Mouse (Mus musculus) ES-E14 (cell line): ENCODE data around the gene Ahcyl2. TPM values are rescaled to one million over a fixed set of nuclear protein-coding genes. Genes with fewer than 3 reads are reported as not detected.

ENCODE experiments used
- DNase-seq: peaks from one replicate; pipeline ENCODE4 v3.0.0-alpha.2; 2013; ENCODE audit warnings: low read depth, low spot score
- H3K27ac ChIP-seq: 2 replicates; pipeline ENCODE4 v1.5.1; 2012; ENCODE audit warnings: low read depth, mild to moderate bottlenecking, low read length, moderate library complexity, mixed read lengths; ENCODE audit not compliant: poor library complexity, insufficient read depth, severe bottlenecking
- H3K36me3 ChIP-seq: 2 replicates; pipeline ENCODE4 v1.6.1; 2012; ENCODE audit warnings: mild to moderate bottlenecking, low read length, moderate library complexity, mixed read lengths; ENCODE audit not compliant: control insufficient read depth, poor library complexity, insufficient read depth, severe bottlenecking
- H3K4me1 ChIP-seq, 2 experiments: fragments of 150-350 bp in 1 of 2; sonication (generic) in 1 of 2; 2 replicates each; pipeline ENCODE4 v1.6.1; 2012; ENCODE audit warnings: low read length in 2 of 2, mild to moderate bottlenecking in 1 of 2, mixed read lengths in 1 of 2; ENCODE audit not compliant: control insufficient read depth in 2 of 2, insufficient read depth in 2 of 2, poor library complexity in 1 of 2
- H3K4me3 ChIP-seq, 2 experiments: fragments of 150-350 bp in 1 of 2; sonication (generic) in 1 of 2; 2 replicates each; pipeline ENCODE4 v1.5.1; 2012; ENCODE audit warnings: low read length in 2 of 2, low read depth in 1 of 2, mild to moderate bottlenecking in 1 of 2, mixed read lengths in 1 of 2; ENCODE audit not compliant: insufficient read depth in 1 of 2, poor library complexity in 1 of 2, severe bottlenecking in 1 of 2
- H3K9ac ChIP-seq: 2 replicates; pipeline ENCODE4 v1.6.1; 2012; ENCODE audit warnings: low read depth, mild to moderate bottlenecking, low read length, mixed read lengths; ENCODE audit not compliant: poor library complexity, insufficient read depth, severe bottlenecking
- H3K9me3 ChIP-seq: fragments of 150-350 bp; sonication (generic); 2 replicates; pipeline ENCODE4 v1.6.1; 2012; ENCODE audit warnings: low read depth, mild to moderate bottlenecking, low read length; ENCODE audit not compliant: control insufficient read depth, insufficient read depth
- CHD2 ChIP-seq: IDR thresholded peaks from 2 replicates; pipeline ENCODE4 v1.6.1; 2014; ENCODE audit warnings: mild to moderate bottlenecking, low read depth, low read length, inconsistent platforms
- HCFC1 ChIP-seq: IDR thresholded peaks from 2 replicates; pipeline ENCODE4 v1.6.1; 2012; ENCODE audit warnings: low read length, inconsistent platforms, borderline replicate concordance; ENCODE audit not compliant: insufficient read depth
- MAFK ChIP-seq: IDR thresholded peaks from 2 replicates; pipeline ENCODE4 v1.6.1; 2014; ENCODE audit warnings: mild to moderate bottlenecking, low read depth, low read length, inconsistent platforms; ENCODE audit not compliant: insufficient read depth
- ZC3H11A ChIP-seq: IDR thresholded peaks from 2 replicates; pipeline ENCODE4 v1.6.1; 2012; ENCODE audit warnings: low read depth, mild to moderate bottlenecking, inconsistent platforms, low read length, borderline replicate concordance
- ZNF384 ChIP-seq: IDR thresholded peaks from 2 replicates; pipeline ENCODE4 v1.6.1; 2012; ENCODE audit warnings: low read depth, low read length, inconsistent platforms
- in situ Hi-C, 2 experiments: fragments of 600-800 bp; cut with MboI; formaldehyde crosslinking; loops; one replicate each; pipeline ENCODE4 v1.15.1; 2025; ENCODE audit warnings: low sequenced_read_pairs in 2 of 2, inconsistent platforms in 1 of 2; ENCODE audit not compliant: unreplicated experiment in 2 of 2
- total RNA-seq: library from RNA; depleted of rRNA; stranded (reverse); fragments of 300-350 nt; gene quantifications from 2 replicates; pipeline ENCODE4 v1.2.3, GENCODE M21; 2012

The Ahcyl2 gene
- total RNA-seq, 1 experiment = 17.5 TPM

DNA sequence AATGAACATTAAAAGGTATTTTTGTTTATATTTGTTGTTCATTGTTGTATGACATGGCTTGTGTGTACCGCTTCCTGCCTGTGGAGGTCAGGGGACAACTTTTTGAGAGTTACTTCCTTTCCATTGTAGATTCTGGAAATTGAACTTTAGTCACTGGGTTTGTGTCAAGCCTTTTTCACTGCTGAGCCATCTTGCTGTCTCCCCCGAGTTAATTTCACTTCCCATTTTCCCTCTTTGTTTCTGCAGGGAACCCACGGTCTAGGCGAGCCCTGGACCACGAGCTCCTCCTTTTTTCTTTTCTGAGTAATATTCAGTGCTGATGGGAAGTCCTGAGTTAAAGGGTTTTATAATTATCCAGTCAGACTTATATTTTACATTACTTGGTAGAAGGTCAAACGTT lies 26.8 kb downstream of the Ahcyl2 start:
- no peaks in the 10 kb centered on the region for H3K9me3 ChIP-seq
- H3K4me3 ChIP-seq = no peak overlapping the region
- DNase-seq = no peak
- TF ChIP-seq MAFK (no peak), CHD2 (no peak), ZNF384 (no peak), HCFC1 (no peak), ZC3H11A (no peak)
- H3K36me3 ChIP-seq = no peaks in the 10 kb centered on the region
- no peaks in the 10 kb centered on the region for H3K4me1 ChIP-seq
- no peak overlapping the region for H3K27ac ChIP-seq
- in situ Hi-C loops = no loop called here
- H3K9ac ChIP-seq = no peak overlapping the region

DNA sequence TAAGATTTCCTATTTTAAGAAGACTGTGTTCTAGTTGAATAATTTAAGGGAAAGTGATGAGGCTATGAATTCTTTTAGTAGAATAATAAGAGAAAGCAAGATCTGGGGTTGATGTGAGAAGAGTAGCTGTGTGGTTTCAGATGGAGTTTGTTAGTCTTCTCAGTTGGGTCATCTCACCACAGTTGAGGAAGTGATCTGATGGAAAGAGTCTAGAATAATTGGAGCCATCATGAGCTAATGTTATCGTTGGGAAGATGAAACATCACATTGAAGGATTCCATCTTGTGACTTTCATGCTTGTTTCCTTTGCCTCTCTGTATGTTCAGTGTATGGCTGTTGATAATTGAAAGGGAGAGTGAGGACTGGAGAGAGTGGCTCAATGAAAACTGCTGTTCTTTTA lies 35.2 kb downstream of the Ahcyl2 start:
- Histone ChIP-seq H3K9me3 (no peaks in the 10 kb centered on the region), H3K4me3 (no peak overlapping the region), H3K9ac (no peak overlapping the region), H3K36me3 (no peaks in the 10 kb centered on the region), H3K4me1 (no peaks in the 10 kb centered on the region), H3K27ac (no peak overlapping the region)
- in situ Hi-C loops = no loop called here
- no peak for TF ChIP-seq MAFK
- TF ChIP-seq ZC3H11A = no peak
- TF ChIP-seq CHD2 = no peak
- no peak for TF ChIP-seq HCFC1
- no peak for TF ChIP-seq ZNF384
- DNase-seq = no peak

DNA sequence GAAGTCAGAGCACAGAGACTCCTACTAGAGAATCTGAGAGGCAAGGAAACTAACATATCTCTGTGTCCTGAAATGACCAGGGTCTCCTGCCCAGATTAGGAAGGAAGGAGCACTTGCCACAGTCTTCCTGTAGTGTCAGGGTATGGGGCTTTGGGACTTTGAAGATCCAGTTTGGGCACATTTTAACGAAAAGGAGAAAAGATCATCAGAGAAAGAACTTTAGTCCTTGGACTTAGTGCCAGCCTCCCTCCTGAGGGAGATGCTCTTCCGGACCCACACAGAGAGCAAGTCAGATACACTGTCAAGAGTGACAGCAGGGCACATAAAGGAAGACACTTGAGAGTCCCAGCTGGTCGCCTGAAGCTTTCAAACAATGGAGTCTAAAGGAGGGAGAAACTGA lies 36.2 kb downstream of the Ahcyl2 start:
- TF ChIP-seq ZC3H11A (no peak), CHD2 (no peak), MAFK (no peak), ZNF384 (no peak), HCFC1 (no peak)
- in situ Hi-C loops = no loop called here
- Histone ChIP-seq H3K9ac (no peak overlapping the region), H3K4me1 (no peaks in the 10 kb centered on the region), H3K36me3 (no peaks in the 10 kb centered on the region), H3K27ac (no peak overlapping the region), H3K4me3 (no peak overlapping the region), H3K9me3 (no peaks in the 10 kb centered on the region)
- DNase-seq = no peak

DNA sequence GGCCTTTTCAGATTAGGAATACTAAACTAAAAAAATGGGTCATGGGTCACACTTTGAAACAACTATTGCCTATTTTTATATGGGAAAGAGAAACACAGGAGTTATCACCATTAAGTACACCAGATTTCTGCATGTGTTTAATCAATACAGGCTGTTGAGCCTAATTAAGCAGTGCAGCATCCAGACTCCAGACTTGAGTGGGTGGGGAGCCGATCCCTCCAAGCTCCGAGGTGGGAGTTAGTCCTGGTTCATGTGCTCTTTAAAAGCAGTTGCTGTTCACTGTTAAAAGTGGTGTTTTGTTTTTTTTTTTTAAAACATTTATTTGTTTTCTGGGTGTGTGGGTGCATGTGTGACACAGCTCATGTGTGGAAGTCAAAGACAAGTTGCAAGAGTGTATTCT lies 37.6 kb downstream of the Ahcyl2 start:
- no peak overlapping the region for H3K27ac ChIP-seq
- H3K4me1 ChIP-seq = no peaks in the 10 kb centered on the region
- H3K9ac ChIP-seq = no peak overlapping the region
- in situ Hi-C loops = no loop called here
- H3K36me3 ChIP-seq = no peaks in the 10 kb centered on the region
- no peaks in the 10 kb centered on the region for H3K9me3 ChIP-seq
- no peak for TF ChIP-seq ZC3H11A
- TF ChIP-seq CHD2 = no peak
- TF ChIP-seq ZNF384 = no peak
- no peak for TF ChIP-seq HCFC1
- no peak for TF ChIP-seq MAFK
- no peak overlapping the region for H3K4me3 ChIP-seq
- DNase-seq = no peak

DNA sequence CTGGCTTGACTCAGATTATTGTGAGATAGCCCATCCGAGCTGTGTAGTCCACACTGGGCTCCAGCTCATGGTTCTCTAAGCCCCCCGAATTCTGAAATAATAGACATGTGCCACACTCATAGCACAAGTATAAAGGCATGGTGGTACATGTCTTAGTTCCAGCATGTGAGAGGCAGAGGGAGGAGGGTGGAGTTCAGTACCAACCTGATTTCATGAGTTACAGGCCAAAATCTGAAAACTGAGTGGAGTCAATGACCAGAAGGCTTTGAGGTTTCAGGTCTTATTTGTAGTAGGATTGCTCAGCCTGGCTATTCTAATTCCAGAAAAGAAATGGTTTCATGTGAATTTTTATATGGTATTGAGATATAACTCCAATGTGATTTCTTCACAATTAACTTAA lies 44.3 kb downstream of the Ahcyl2 start:
- DNase-seq = no peak
- 0 out of 4 replicates have a peak, but pooled peaks cover 0 to 1% of the 10 kb centered on the region in 2 experiments for H3K4me1 ChIP-seq
- no peak overlapping the region for H3K4me3 ChIP-seq
- H3K9ac ChIP-seq = no peak overlapping the region
- H3K27ac ChIP-seq = no peak overlapping the region
- TF ChIP-seq ZC3H11A (no peak), MAFK (no peak), ZNF384 (no peak), CHD2 (no peak), HCFC1 (no peak)
- in situ Hi-C loops = no loop called here
- H3K36me3 ChIP-seq = no peaks in the 10 kb centered on the region
- H3K9me3 ChIP-seq = no peaks in the 10 kb centered on the region
